Mouse (Mus musculus): ENCODE results near the gene Spag6. TPM values are rescaled to one million over a fixed set of nuclear protein-coding genes. Genes with fewer than 3 reads are reported as not detected.

Spag6 gene
- polyA plus RNA-seq, 2 experiments: not detected

DNA sequence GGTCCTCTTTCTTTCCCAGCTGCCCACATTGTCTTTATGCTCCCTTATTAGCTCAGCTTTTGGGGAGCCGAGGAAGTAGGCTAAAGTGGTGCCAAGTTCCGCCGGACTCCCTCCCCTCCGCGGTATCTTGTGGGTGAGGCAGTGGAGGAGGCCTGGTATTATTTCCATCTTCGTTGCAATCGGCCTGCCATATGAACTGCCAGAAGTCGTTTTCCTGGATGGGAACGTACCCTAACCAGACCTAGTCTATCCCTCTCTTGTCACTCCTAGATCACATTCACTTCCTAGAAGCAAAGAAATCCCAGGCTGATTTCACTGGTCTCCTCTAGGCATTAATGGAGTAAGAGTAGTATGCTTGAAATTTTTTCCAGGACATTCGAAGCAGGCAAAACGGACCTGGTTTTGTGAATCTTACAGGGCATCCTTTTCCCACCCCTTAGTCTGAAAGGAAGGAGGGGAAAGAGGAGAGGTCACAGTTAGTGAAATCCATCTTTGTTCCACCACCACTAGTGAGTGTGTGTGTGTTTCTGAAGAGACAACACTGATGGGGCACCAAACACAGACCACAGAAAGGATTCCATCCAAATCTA, 5.7 kb downstream of the Spag6 start:
- Histone ChIP-seq H3K4me2 (ENCODE audit: low read depth) (no peak overlapping the region), H3K9ac (replicated peaks) (no peak overlapping the region), H3K27me3 (ENCODE audit: control insufficient read depth, insufficient read depth, low read length) (peaks cover 63% of the 10 kb centered on the region), H3K4me1 (replicated peaks; ENCODE audit: control insufficient read depth in 2 of 2, insufficient read depth in 2 of 2, low read length in 1 of 2) (no peaks in the 10 kb centered on the region), H3K27ac (no peak overlapping the region), H3K4me3 (ENCODE audit: insufficient read depth in 1 of 2, low read depth in 2 of 2, low read length in 2 of 2) (no peak overlapping the region), H3K36me3 (replicated peaks; ENCODE audit: control insufficient read depth, insufficient read depth, low read depth) (no peaks in the 10 kb centered on the region), H3K9me3 (ENCODE audit: control insufficient read depth, low read length) (no peaks in the 10 kb centered on the region)
- 3% methylated on average over 11 of the region's 11 CpGs for WGBS (ENCODE audit: insufficient replicate concordance)
- no peak for DNase-seq (ENCODE audit: low read depth in 3 of 3, low spot score in 3 of 3)
- TF ChIP-seq EP300 (IDR thresholded peaks at IDR 0.05; ENCODE audit: low read depth): no peak
- TF ChIP-seq CTCF (IDR thresholded peaks at IDR 0.05; ENCODE audit: low read depth): no peak
- no peak for ATAC-seq (ENCODE audit: insufficient read depth)

DNA sequence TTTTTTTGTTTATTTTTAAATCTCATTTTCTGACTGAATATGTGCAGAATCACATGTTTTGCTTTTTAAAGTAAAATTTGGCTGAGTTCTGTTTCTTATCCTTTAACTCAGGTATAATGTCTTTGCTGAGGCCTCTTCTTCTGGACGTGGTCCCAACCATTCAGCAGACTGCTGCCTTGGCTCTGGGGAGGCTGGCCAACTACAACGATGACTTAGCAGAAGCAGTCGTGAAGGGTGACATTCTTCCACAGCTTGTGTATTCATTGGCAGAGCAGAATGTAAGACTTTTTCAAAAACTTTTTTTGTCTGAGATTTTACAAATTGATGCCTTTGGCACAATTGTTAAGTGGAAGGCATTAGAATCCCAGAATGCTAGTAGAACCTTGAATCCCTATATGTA, 16.5 kb downstream of the Spag6 start:
- no peaks in the 10 kb centered on the region for H3K9me3 ChIP-seq (ENCODE audit: control insufficient read depth, low read length)
- no peak for DNase-seq (ENCODE audit: low read depth in 3 of 3, low spot score in 3 of 3)
- H3K27me3 ChIP-seq (ENCODE audit: control insufficient read depth, insufficient read depth, low read length): no peaks in the 10 kb centered on the region
- H3K36me3 ChIP-seq (replicated peaks; ENCODE audit: control insufficient read depth, insufficient read depth, low read depth): no peaks in the 10 kb centered on the region
- H3K4me3 ChIP-seq (ENCODE audit: insufficient read depth in 1 of 2, low read depth in 2 of 2, low read length in 2 of 2): no peak overlapping the region
- ATAC-seq (ENCODE audit: insufficient read depth): no peak
- H3K27ac ChIP-seq: no peak overlapping the region
- TF ChIP-seq CTCF (IDR thresholded peaks at IDR 0.05; ENCODE audit: low read depth) (no peak), EP300 (IDR thresholded peaks at IDR 0.05; ENCODE audit: low read depth) (no peak)
- H3K4me2 ChIP-seq (ENCODE audit: low read depth): no peak overlapping the region
- H3K9ac ChIP-seq (replicated peaks): no peak overlapping the region
- H3K4me1 ChIP-seq (replicated peaks; ENCODE audit: control insufficient read depth in 2 of 2, insufficient read depth in 2 of 2, low read length in 1 of 2): no peaks in the 10 kb centered on the region
- WGBS (ENCODE audit: insufficient replicate concordance): 39% methylated on average over 3 of the region's 3 CpGs

DNA sequence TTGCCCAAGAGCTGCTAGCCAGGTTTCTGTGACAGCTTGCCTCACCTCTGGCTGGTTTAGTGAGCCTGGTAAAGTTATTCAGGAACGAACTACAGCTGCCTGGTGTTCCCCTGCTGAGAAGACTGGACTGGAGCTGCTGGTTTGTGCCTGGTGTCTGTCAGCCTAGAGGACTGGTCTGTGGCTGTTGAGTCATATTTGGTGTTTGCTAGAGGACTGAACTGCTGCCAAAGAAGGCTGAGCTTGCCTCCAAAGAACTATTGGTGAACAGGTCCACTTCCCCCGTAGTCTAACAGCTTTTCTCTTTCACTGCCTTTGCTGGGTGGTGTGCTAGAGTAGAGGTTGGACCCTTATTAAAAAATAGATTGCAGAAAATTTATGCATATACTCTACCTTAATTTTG, 19.2 kb downstream of the Spag6 start:
- no peak for ATAC-seq (ENCODE audit: insufficient read depth)
- Histone ChIP-seq H3K4me1 (replicated peaks; ENCODE audit: control insufficient read depth in 2 of 2, insufficient read depth in 2 of 2, low read length in 1 of 2) (no peaks in the 10 kb centered on the region), H3K9ac (replicated peaks) (no peak overlapping the region), H3K4me2 (ENCODE audit: low read depth) (no peak overlapping the region), H3K9me3 (ENCODE audit: control insufficient read depth, low read length) (no peaks in the 10 kb centered on the region), H3K4me3 (ENCODE audit: insufficient read depth in 1 of 2, low read depth in 2 of 2, low read length in 2 of 2) (no peak overlapping the region), H3K27me3 (ENCODE audit: control insufficient read depth, insufficient read depth, low read length) (no peaks in the 10 kb centered on the region), H3K27ac (no peak overlapping the region), H3K36me3 (replicated peaks; ENCODE audit: control insufficient read depth, insufficient read depth, low read depth) (no peaks in the 10 kb centered on the region)
- no peak for DNase-seq (ENCODE audit: low read depth in 3 of 3, low spot score in 3 of 3)
- TF ChIP-seq EP300 (IDR thresholded peaks at IDR 0.05; ENCODE audit: low read depth) (no peak), CTCF (IDR thresholded peaks at IDR 0.05; ENCODE audit: low read depth) (no peak)
- WGBS (ENCODE audit: insufficient replicate concordance): 52% methylated on average over 2 of the region's 2 CpGs

DNA sequence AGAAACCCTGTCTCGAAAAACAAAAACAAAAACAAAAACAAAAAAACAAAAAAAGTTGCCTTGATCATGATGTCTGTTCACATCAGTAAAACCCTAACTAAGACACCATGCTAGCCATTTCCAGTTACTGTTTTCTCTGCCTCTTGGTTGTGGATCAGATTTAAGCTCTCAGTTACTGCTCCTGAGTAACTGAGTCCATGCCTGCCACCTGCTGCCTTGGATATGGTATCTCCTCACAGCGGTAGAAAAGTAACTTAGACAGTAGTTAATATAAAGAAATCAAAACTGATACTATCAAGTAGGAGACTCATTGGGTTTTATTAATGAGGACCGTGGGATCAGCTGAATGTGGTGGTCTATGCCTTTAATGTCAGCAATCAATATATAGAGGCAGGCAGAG, 20.5 kb downstream of the Spag6 start:
- Histone ChIP-seq H3K4me3 (ENCODE audit: insufficient read depth in 1 of 2, low read depth in 2 of 2, low read length in 2 of 2) (no peak overlapping the region), H3K36me3 (replicated peaks; ENCODE audit: control insufficient read depth, insufficient read depth, low read depth) (no peaks in the 10 kb centered on the region), H3K9me3 (ENCODE audit: control insufficient read depth, low read length) (no peaks in the 10 kb centered on the region), H3K4me1 (replicated peaks; ENCODE audit: control insufficient read depth in 2 of 2, insufficient read depth in 2 of 2, low read length in 1 of 2) (no peaks in the 10 kb centered on the region), H3K27ac (no peak overlapping the region), H3K4me2 (ENCODE audit: low read depth) (no peak overlapping the region), H3K9ac (replicated peaks) (no peak overlapping the region), H3K27me3 (ENCODE audit: control insufficient read depth, insufficient read depth, low read length) (no peaks in the 10 kb centered on the region)
- no peak for TF ChIP-seq EP300 (IDR thresholded peaks at IDR 0.05; ENCODE audit: low read depth)
- TF ChIP-seq CTCF (IDR thresholded peaks at IDR 0.05; ENCODE audit: low read depth): no peak
- WGBS (ENCODE audit: insufficient replicate concordance): 48% methylated on average over 3 of the region's 3 CpGs
- DNase-seq (ENCODE audit: low read depth in 3 of 3, low spot score in 3 of 3) (no peak), ATAC-seq (ENCODE audit: insufficient read depth) (no peak)

DNA sequence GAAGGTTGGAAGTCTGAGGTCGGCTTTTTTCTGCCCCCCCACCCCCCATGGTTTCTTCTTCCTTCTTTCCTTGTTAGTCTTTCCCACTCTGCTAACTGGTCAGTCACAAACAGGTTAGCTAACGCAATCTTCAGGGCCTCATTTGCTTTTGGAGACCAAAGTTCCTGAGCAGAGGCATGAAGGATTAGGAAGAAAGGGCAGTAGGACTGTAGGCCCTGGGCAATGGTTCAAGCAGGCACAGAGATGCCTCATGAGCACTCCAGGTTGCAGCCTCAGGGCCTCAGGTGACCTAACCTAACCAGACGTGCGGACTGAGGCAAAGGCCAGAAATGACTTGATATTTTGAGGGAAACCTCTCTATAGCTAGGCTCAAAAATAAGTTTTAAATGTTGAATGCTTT, 24.7 kb downstream of the Spag6 start:
- Histone ChIP-seq H3K27me3 (ENCODE audit: control insufficient read depth, insufficient read depth, low read length) (no peaks in the 10 kb centered on the region), H3K9me3 (ENCODE audit: control insufficient read depth, low read length) (no peaks in the 10 kb centered on the region), H3K36me3 (replicated peaks; ENCODE audit: control insufficient read depth, insufficient read depth, low read depth) (no peaks in the 10 kb centered on the region), H3K4me2 (ENCODE audit: low read depth) (no peak overlapping the region), H3K9ac (replicated peaks) (no peak overlapping the region), H3K27ac (no peak overlapping the region), H3K4me1 (replicated peaks; ENCODE audit: control insufficient read depth in 2 of 2, insufficient read depth in 2 of 2, low read length in 1 of 2) (no peaks in the 10 kb centered on the region), H3K4me3 (ENCODE audit: insufficient read depth in 1 of 2, low read depth in 2 of 2, low read length in 2 of 2) (no peak overlapping the region)
- no peak for DNase-seq (ENCODE audit: low read depth in 3 of 3, low spot score in 3 of 3)
- no peak for TF ChIP-seq EP300 (IDR thresholded peaks at IDR 0.05; ENCODE audit: low read depth)
- no peak for TF ChIP-seq CTCF (IDR thresholded peaks at IDR 0.05; ENCODE audit: low read depth)
- no peak for ATAC-seq (ENCODE audit: insufficient read depth)
- 65% methylated on average over 4 of the region's 4 CpGs for WGBS (ENCODE audit: insufficient replicate concordance)

All from liver, embryonic 14.5 days (tissue).